Mouse (Mus musculus) cerebellum, adult 2 months (tissue): ENCODE measurements around the gene Clcn1. TPM values are rescaled to one million over a fixed set of nuclear protein-coding genes. Genes with fewer than 3 reads are reported as not detected.
A peak's percentile ranks its signal among the peaks of the same experiment; 100 is the strongest.

Experiments
- DNase-seq, 2 experiments: peaks; one replicate each; pipeline ENCODE4 v3.0.0; 2021
- H3K27ac ChIP-seq: fragments of 200-500 bp; 2 replicates; pipeline ENCODE4 v1.5.1; 2012; ENCODE audit warnings: low read length, control low read depth, inconsistent platforms; ENCODE audit not compliant: insufficient read depth
- H3K27me3 ChIP-seq: fragments of 200-500 bp; 2 replicates; pipeline ENCODE4 v1.6.1; 2012; ENCODE audit warnings: inconsistent platforms, mild to moderate bottlenecking, low read length, moderate library complexity; ENCODE audit not compliant: control insufficient read depth, insufficient read depth
- H3K4me1 ChIP-seq: fragments of 200-500 bp; 2 replicates; pipeline ENCODE4 v1.6.1; 2011; ENCODE audit warnings: low read length; ENCODE audit not compliant: control insufficient read depth, insufficient read depth
- H3K4me3 ChIP-seq: fragments of 200-500 bp; replicated peaks from 2 replicates; pipeline ENCODE3; 2011; ENCODE audit warnings: mild to moderate bottlenecking, low read depth, low read length, control low read depth; ENCODE audit not compliant: insufficient read depth
- CTCF ChIP-seq: fragments of 200-500 bp; IDR thresholded peaks from 2 replicates; pipeline ENCODE4 v1.5.1; 2011; ENCODE audit warnings: low read depth, mild to moderate bottlenecking, control low read depth, low read length, moderate library complexity, borderline replicate concordance; ENCODE audit not compliant: insufficient read depth
- POLR2A ChIP-seq: fragments of 200-500 bp; IDR thresholded peaks from 2 replicates; pipeline ENCODE4 v1.6.1; 2011; ENCODE audit warnings: low read length, control low read depth, borderline replicate concordance; ENCODE audit not compliant: insufficient read depth
- WGBS: fragments of 180-500 bp; shearing (Covaris S2); methylation state at CpG from one replicate; pipeline ENCODE4 v1.1.7; 2018; 5-methylcytosine and 5-hydroxymethylcytosine counted together
- polyA plus RNA-seq: library from polyadenylated mRNA; depleted of rRNA; stranded (reverse); fragments of >200 nt; gene quantifications from 2 replicates; pipeline ENCODE4 v1.2.3, GENCODE M21; 2012

Gene Clcn1
- polyA plus RNA-seq, 1 experiment: 11.5 TPM

- 27% methylated on average over 2 of the region's 2 CpGs for WGBS
- no peak for DNase-seq
Measured at GRCm38 (mm10) chr6:42253103-42253502, 33.4 kb upstream of the Clcn1 start.

DNA sequence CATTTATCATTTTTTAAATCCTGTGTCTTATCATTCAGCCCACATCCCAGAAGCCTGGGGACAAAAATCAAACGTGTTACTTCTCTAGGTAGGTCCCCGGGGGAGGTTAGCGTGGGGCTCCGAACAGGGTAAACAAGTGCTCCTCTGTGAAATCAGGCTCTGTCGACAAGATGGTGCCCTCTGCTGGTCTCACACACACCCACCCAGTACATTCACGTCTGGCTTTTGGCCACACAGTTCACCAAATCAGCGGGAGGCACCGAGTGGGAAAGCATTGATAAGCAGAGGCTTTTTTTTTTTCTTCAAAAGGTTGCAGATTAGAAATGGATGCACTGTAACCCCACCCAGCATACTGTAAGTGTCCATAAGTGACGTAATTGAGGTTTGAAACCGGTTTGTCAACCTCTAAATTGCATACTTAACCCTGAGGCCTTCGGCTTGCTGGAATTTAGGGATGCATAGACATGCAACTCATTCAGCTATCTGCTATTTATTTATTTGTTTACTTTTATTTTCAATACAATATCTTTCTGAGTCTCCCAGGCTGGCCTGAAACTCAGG, 29.1 kb upstream of the Clcn1 start:
- no peak overlapping the region for H3K27ac ChIP-seq
- WGBS: 28% methylated on average over 11 of the region's 11 CpGs
- no peak overlapping the region for H3K4me3 ChIP-seq
- no peaks in the 10 kb centered on the region for H3K27me3 ChIP-seq
- no peaks in the 10 kb centered on the region for H3K4me1 ChIP-seq
- no peak for TF ChIP-seq POLR2A
- TF ChIP-seq CTCF: peak; percentile 54; the same call in 1 of the 2 replicates
- peak; percentile 19 to 27 for DNase-seq

More at GRCm38 (mm10) chr6:42253103-42253502, 33.4 kb upstream of the Clcn1 start:
- H3K4me1 ChIP-seq: no peaks in the 10 kb centered on the region
- TF ChIP-seq POLR2A (no peak), CTCF (no peak)
- H3K4me3 ChIP-seq: no peak overlapping the region
- no peaks in the 10 kb centered on the region for H3K27me3 ChIP-seq
- H3K27ac ChIP-seq: no peak overlapping the region

- DNase-seq: no peak
- Histone ChIP-seq H3K4me3 (no peak overlapping the region), H3K4me1 (no peaks in the 10 kb centered on the region), H3K27ac (no peak overlapping the region), H3K27me3 (no peaks in the 10 kb centered on the region)
- 76% methylated on average over 6 of the region's 6 CpGs for WGBS
- TF ChIP-seq POLR2A: no peak
- TF ChIP-seq CTCF: no peak
Measured at GRCm38 (mm10) chr6:42260430-42260829, 26.1 kb upstream of the Clcn1 start.

DNA sequence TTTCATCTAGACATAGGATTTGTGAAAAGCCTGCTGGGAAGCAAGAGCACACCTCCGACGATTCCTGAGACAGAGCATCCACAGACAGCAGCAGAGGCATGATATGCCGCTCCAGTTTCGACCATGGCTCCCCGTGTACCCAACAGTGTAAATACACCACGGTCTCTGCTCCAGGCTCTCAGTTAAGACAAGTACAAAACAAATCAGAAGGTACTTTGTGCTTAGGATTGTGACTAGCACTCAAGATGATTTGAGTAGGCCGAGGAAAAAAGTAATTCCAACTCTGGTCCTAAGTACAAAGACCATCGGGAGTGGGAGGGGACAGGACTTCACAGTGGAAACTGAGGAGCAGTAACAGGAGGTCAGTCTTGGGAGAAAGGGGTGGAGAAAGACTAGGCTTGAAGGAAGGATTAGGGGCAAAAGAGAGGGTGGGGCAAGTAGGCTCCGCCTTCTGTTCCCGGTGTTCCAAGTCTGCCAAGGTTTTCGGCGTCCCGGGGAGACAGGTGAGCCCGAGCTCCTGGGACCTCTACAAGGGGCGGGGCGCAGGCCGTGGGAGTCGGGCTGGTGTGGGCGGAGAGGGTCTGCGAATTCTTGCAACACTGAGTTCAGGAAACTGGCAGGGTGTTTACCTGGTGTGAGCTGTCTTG, 24.8 kb upstream of the Clcn1 start, which contains the start of gene Tmem139:
Tmem139 (plus strand) TSS at position 447 of the 647 bp plus-strand sequence.
- no peak for DNase-seq
- H3K4me1 ChIP-seq: no peaks in the 10 kb centered on the region
- no peak for TF ChIP-seq POLR2A
- TF ChIP-seq CTCF: no peak
- no peaks in the 10 kb centered on the region for H3K27me3 ChIP-seq
- H3K4me3 ChIP-seq: no peak within 1 kb of the TSS
- WGBS: 30% methylated on average over 20 of the region's 20 CpGs
- no peak within 1 kb of the TSS for H3K27ac ChIP-seq

GRCm38 (mm10) chr6:42264626-42265312, 21.7 kb upstream of the Clcn1 start, which contains the start of gene Casp2:
Casp2 (plus strand) TSS chr6:42264985.
- H3K4me1 ChIP-seq: peaks cover under 1% of the 10 kb centered on the region; the same call in 1 of the 2 replicates
- 1% methylated on average over 51 of the region's 51 CpGs for WGBS
- no peaks in the 10 kb centered on the region for H3K27me3 ChIP-seq
- TF ChIP-seq CTCF (peak; percentile 94), POLR2A (peak; percentile 77)
- H3K27ac ChIP-seq: peak within 1 kb of the TSS; percentile 81
- H3K4me3 ChIP-seq: peak within 1 kb of the TSS; percentile 81
- peak; percentile 98 to 99 for DNase-seq

DNA sequence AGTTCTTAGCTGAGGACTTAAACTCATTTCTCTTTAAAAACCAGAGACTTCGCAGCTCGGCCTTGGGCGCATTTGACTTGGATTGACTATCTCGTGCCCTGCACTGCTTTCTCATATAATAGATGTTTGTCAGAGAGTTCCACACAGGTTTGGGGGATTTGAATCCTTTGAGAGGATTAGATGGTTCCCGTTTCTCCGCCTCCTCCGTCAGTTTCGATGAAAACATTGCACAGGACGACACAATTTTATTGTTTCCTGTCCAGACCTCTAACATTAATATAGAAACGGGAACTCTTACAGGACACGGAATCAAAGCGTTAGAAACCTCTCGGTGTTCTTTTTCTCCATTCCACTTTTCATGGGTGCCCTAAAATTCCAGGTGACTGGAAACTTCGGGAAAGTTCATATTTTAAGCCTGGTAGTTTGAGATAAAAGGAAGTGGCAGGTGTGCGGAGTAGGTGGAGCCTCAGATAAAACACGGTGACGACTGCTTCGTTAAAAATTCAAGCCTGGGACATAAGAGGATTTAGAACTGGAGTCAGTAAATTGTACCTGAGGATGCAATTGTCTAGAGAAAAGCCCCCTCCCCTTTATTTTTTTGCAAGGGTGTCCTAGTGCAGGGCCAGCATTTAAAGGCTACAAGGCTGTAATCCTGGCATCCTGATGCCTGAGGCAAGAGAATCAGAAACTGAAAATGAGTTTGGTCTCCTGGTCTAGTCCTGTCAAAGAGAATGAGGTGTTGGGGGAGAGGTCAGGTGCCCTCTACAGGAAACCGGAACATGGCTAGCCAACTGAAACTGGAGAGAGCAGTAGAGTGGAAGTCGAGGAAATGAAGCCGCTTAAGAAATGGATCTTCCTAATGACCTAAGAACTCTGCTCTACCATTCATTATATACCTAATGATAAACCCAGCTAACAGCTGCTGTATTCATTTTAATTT, 20.8 kb upstream of the Clcn1 start:
- DNase-seq: no peak
- peak overlapping the region; percentile 81 for H3K4me3 ChIP-seq
- under 1% methylated on average over 21 of the region's 21 CpGs for WGBS
- TF ChIP-seq POLR2A: no peak
- no peak for TF ChIP-seq CTCF
- peak overlapping the region; percentile 81 for H3K27ac ChIP-seq
- peaks cover 3% of the 10 kb centered on the region; the same call in 1 of the 2 replicates for H3K4me1 ChIP-seq
- H3K27me3 ChIP-seq: no peaks in the 10 kb centered on the region

DNA sequence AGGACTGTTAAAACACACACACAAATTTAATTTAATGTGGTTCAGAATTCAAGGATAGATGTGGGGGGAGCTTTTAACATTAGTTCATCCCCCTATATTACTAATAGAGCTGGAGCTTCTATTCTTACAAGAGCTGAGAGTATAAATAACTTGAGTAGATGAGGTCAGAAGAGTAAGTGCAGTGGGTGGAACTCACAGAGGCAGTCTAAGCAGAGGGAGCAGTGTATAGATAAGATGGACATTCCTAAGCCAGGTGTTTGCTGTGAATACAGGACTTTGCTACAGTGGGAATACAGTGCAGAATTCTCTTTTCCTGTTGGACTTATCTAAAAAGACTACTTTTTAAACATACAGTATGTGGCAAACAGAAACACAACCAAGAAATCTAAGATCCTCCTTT, 15.7 kb upstream of the Clcn1 start:
- Histone ChIP-seq H3K4me1 (peaks cover 3% of the 10 kb centered on the region; the same call in 1 of the 2 replicates), H3K27me3 (no peaks in the 10 kb centered on the region), H3K4me3 (no peak overlapping the region), H3K27ac (no peak overlapping the region)
- TF ChIP-seq POLR2A (no peak), CTCF (no peak)
- no peak for DNase-seq

- Histone ChIP-seq H3K27ac (no peak overlapping the region), H3K4me1 (no peaks in the 10 kb centered on the region), H3K27me3 (no peaks in the 10 kb centered on the region), H3K4me3 (no peak overlapping the region)
- no peak for DNase-seq
- no peak for TF ChIP-seq CTCF
- TF ChIP-seq POLR2A: no peak
- 13% methylated on average over 2 of the region's 2 CpGs for WGBS
Measured at GRCm38 (mm10) chr6:42276151-42276550, 10.3 kb upstream of the Clcn1 start.
